Mouse (Mus musculus) ES-E14 (cell line): ENCODE measurements around the gene Olfr648.

Experiments used
- CHD2 ChIP-seq: IDR thresholded peaks from 2 replicates; pipeline ENCODE4 v1.6.1; 2014; ENCODE audit warnings: mild to moderate bottlenecking, low read depth, low read length, inconsistent platforms
- HCFC1 ChIP-seq: IDR thresholded peaks from 2 replicates; pipeline ENCODE4 v1.6.1; 2012; ENCODE audit warnings: low read length, inconsistent platforms, borderline replicate concordance; ENCODE audit not compliant: insufficient read depth
- ZNF384 ChIP-seq: IDR thresholded peaks from 2 replicates; pipeline ENCODE4 v1.6.1; 2012; ENCODE audit warnings: low read depth, low read length, inconsistent platforms

GRCm38 (mm10) chr7:104218701-104219569 lies 35.7 kb upstream of the Olfr648 start, which contains the start of gene Trim6:
- TF ChIP-seq ZNF384 (no peak), HCFC1 (peak; percentile 13; the same call in 1 of the 2 replicates), CHD2 (no peak)
